Mouse (Mus musculus): ENCODE measurements around the gene Xpo6.

GRCm38 (mm10) chr7:126051910-126052309 is 148.4 kb downstream of the Xpo6 start:
- TF ChIP-seq POLR2A (IDR thresholded peaks at IDR 0.05; ENCODE audit: borderline replicate concordance, control insufficient read depth, low read depth, low read length), result no peak
- TF ChIP-seq CTCF (IDR thresholded peaks at IDR 0.05; ENCODE audit: control insufficient read depth, insufficient read depth, low read length), result no peak
